Mouse (Mus musculus) forebrain, postnatal 0 days (tissue): Measurements from ENCODE around the gene Mastl. TPM values are rescaled to one million over a fixed set of nuclear protein-coding genes. Genes with fewer than 3 reads are reported as not detected.

ENCODE experiments used
- ATAC-seq: fragments of 200-750 bp; cut with Nextera tagmentation; 2 replicates; pipeline ENCODE4 v1.8.0; 2017; ENCODE audit warnings: mild to moderate bottlenecking, moderate library complexity
- DNase-seq: peaks from one replicate; pipeline ENCODE4 v3.0.0-alpha.2; 2015
- H3K27ac ChIP-seq: fragments of 300-500 bp; sonication (generic); 2 replicates; pipeline ENCODE4 v1.5.1; 2014; ENCODE audit warnings: low read depth, mild to moderate bottlenecking, antibody characterized with exemption, low read length, moderate library complexity, mixed read lengths
- H3K27me3 ChIP-seq: fragments of 300-500 bp; sonication (generic); 2 replicates; pipeline ENCODE4 v1.6.1; 2014; ENCODE audit warnings: mild to moderate bottlenecking, low read length, mixed read lengths; ENCODE audit not compliant: insufficient read depth
- H3K36me3 ChIP-seq: fragments of 300-500 bp; sonication (generic); 2 replicates; pipeline ENCODE4 v1.6.1; 2014; ENCODE audit warnings: mild to moderate bottlenecking, moderate library complexity; ENCODE audit not compliant: insufficient read depth
- H3K4me1 ChIP-seq: fragments of 300-500 bp; sonication (generic); 2 replicates; pipeline ENCODE4 v1.6.1; 2014; ENCODE audit warnings: antibody characterized with exemption; ENCODE audit not compliant: insufficient read depth
- H3K4me2 ChIP-seq: fragments of 300-500 bp; sonication (generic); 2 replicates; pipeline ENCODE4 v1.6.1; 2014; ENCODE audit warnings: low read depth, mild to moderate bottlenecking, moderate library complexity
- H3K4me3 ChIP-seq: fragments of 300-500 bp; sonication (generic); 2 replicates; pipeline ENCODE4 v1.5.1; 2014; ENCODE audit warnings: low read depth, low read length, mixed read lengths
- H3K9ac ChIP-seq: fragments of 300-500 bp; sonication (generic); 2 replicates; pipeline ENCODE4 v1.6.1; 2014; ENCODE audit warnings: mild to moderate bottlenecking
- H3K9me3 ChIP-seq: fragments of 300-500 bp; sonication (generic); 2 replicates; pipeline ENCODE4 v1.6.1; 2016; ENCODE audit warnings: low read length
- CTCF ChIP-seq: sonication (generic); IDR thresholded peaks from 2 replicates; pipeline ENCODE4 v1.5.1; 2016; ENCODE audit warnings: antibody characterized with exemption, control low read depth, low read depth
- WGBS: fragments of 180-500 bp; shearing (Covaris S2); extraction: QIAGEN DNeasy Blood & Tissue Kit; methylation state at CpG from one replicate; pipeline ENCODE4 v1.1.7; 2014; 5-methylcytosine and 5-hydroxymethylcytosine counted together
- polyA plus RNA-seq: library from polyadenylated mRNA; unstranded; fragments of >200 nt; fragmentation: Nextera tagmentation; extraction: Ambion mirVana; gene quantifications from 2 replicates; pipeline ENCODE4 v1.2.1, GENCODE M21; 2015
- total RNA-seq: library from RNA; depleted of rRNA; stranded (reverse); fragments of >200 nt; gene quantifications from 2 replicates; pipeline ENCODE4 v1.2.3, GENCODE M21; 2014

The Mastl gene
- total and polyA plus RNA-seq, 2 experiments from 2014 or later, result 1.8 to 4.6 TPM

GRCm38 (mm10) chr2:23155199-23155621 is 614 bp downstream of the Mastl start:
- peaks cover 4% of the 10 kb centered on the region; the same call in 1 of the 2 replicates for H3K36me3 ChIP-seq
- H3K9ac ChIP-seq, result peak overlapping the region; percentile 35; the same call in 1 of the 2 replicates
- peaks cover 25% of the 10 kb centered on the region for H3K4me1 ChIP-seq
- H3K9me3 ChIP-seq, result no peaks in the 10 kb centered on the region
- TF ChIP-seq CTCF, result no peak
- DNase-seq (no peak), ATAC-seq (no peak)
- H3K4me3 ChIP-seq, result peak overlapping the region; percentile 96
- H3K4me2 ChIP-seq, result peak overlapping the region; percentile 80
- no peaks in the 10 kb centered on the region for H3K27me3 ChIP-seq
- WGBS, result 7% methylated on average over 5 of the region's 5 CpGs
- H3K27ac ChIP-seq, result no peak overlapping the region

- TF ChIP-seq CTCF, result no peak
- DNase-seq, result no peak
- no peak overlapping the region for H3K4me2 ChIP-seq
- ATAC-seq, result no peak
- H3K4me3 ChIP-seq, result no peak overlapping the region
- no peaks in the 10 kb centered on the region for H3K9me3 ChIP-seq
- H3K4me1 ChIP-seq, result no peaks in the 10 kb centered on the region
- H3K27me3 ChIP-seq, result no peaks in the 10 kb centered on the region
- no peak overlapping the region for H3K9ac ChIP-seq
- no peak overlapping the region for H3K27ac ChIP-seq
- peaks cover 5% of the 10 kb centered on the region; the same call in 1 of the 2 replicates for H3K36me3 ChIP-seq
These were observed 36.3 kb downstream of the Mastl start for GRCm38 (mm10) chr2:23119573-23119972.

GRCm38 (mm10) chr2:23102266-23102665 is 53.6 kb downstream of the Mastl start:
- no peak overlapping the region for H3K27ac ChIP-seq
- H3K36me3 ChIP-seq, result peaks cover 10% of the 10 kb centered on the region; the same call in 1 of the 2 replicates
- ATAC-seq (no peak), DNase-seq (no peak)
- no peaks in the 10 kb centered on the region for H3K4me1 ChIP-seq
- H3K9me3 ChIP-seq, result no peaks in the 10 kb centered on the region
- no peak for TF ChIP-seq CTCF
- H3K4me2 ChIP-seq, result no peak overlapping the region
- H3K9ac ChIP-seq, result no peak overlapping the region
- no peak overlapping the region for H3K4me3 ChIP-seq
- H3K27me3 ChIP-seq, result no peaks in the 10 kb centered on the region

- H3K4me3 ChIP-seq, result no peak overlapping the region
- H3K27me3 ChIP-seq, result no peaks in the 10 kb centered on the region
- no peak overlapping the region for H3K9ac ChIP-seq
- no peak for TF ChIP-seq CTCF
- no peaks in the 10 kb centered on the region for H3K9me3 ChIP-seq
- H3K27ac ChIP-seq, result no peak overlapping the region
- peaks cover 43% of the 10 kb centered on the region for H3K36me3 ChIP-seq
- no peak overlapping the region for H3K4me2 ChIP-seq
- no peaks in the 10 kb centered on the region for H3K4me1 ChIP-seq
- DNase-seq, result no peak
- no peak for ATAC-seq
These were observed 58.8 kb downstream of the Mastl start for GRCm38 (mm10) chr2:23097028-23097427.

- no peak overlapping the region for H3K4me3 ChIP-seq
- H3K9ac ChIP-seq, result no peak overlapping the region
- no peaks in the 10 kb centered on the region for H3K27me3 ChIP-seq
- DNase-seq (peak; percentile 27), ATAC-seq (no peak)
- H3K4me1 ChIP-seq, result no peaks in the 10 kb centered on the region
- no peak overlapping the region for H3K4me2 ChIP-seq
- no peak overlapping the region for H3K27ac ChIP-seq
- WGBS, result 50% methylated on average over 5 of the region's 5 CpGs
- H3K9me3 ChIP-seq, result no peaks in the 10 kb centered on the region
- peak; percentile 64 for TF ChIP-seq CTCF
- peaks cover 68% of the 10 kb centered on the region for H3K36me3 ChIP-seq
These were observed 63.6 kb downstream of the Mastl start for GRCm38 (mm10) chr2:23092216-23092615.

GRCm38 (mm10) chr2:23084540-23084939 is 71.3 kb downstream of the Mastl start:
- ATAC-seq, result no peak
- WGBS, result 96% methylated on average over 8 of the region's 8 CpGs
- no peaks in the 10 kb centered on the region for H3K27me3 ChIP-seq
- DNase-seq, result no peak
- no peak overlapping the region for H3K9ac ChIP-seq
- no peak overlapping the region for H3K4me2 ChIP-seq
- H3K4me1 ChIP-seq, result no peaks in the 10 kb centered on the region
- no peak overlapping the region for H3K4me3 ChIP-seq
- H3K36me3 ChIP-seq, result peaks cover 44% of the 10 kb centered on the region
- no peaks in the 10 kb centered on the region for H3K9me3 ChIP-seq
- H3K27ac ChIP-seq, result no peak overlapping the region
- TF ChIP-seq CTCF, result no peak

- no peak for ATAC-seq
- TF ChIP-seq CTCF, result no peak
These were observed 77.2 kb downstream of the Mastl start for GRCm38 (mm10) chr2:23078588-23078987.

GRCm38 (mm10) chr2:23077693-23078092 is 78.1 kb downstream of the Mastl start:
- Histone ChIP-seq H3K4me2 (no peak overlapping the region), H3K36me3 (peaks cover 35% of the 10 kb centered on the region), H3K4me1 (no peaks in the 10 kb centered on the region), H3K27ac (no peak overlapping the region), H3K4me3 (no peak overlapping the region), H3K9me3 (no peaks in the 10 kb centered on the region), H3K9ac (no peak overlapping the region), H3K27me3 (no peaks in the 10 kb centered on the region)
- ATAC-seq, result no peak
- no peak for TF ChIP-seq CTCF
- no peak for DNase-seq
- WGBS, result 93% methylated on average over 5 of the region's 5 CpGs

More at GRCm38 (mm10) chr2:23078588-23078987, 77.2 kb downstream of the Mastl start:
- H3K4me1 ChIP-seq, result no peaks in the 10 kb centered on the region
- no peak overlapping the region for H3K4me3 ChIP-seq
- no peak for DNase-seq
- peaks cover 33% of the 10 kb centered on the region for H3K36me3 ChIP-seq
- no peak overlapping the region for H3K9ac ChIP-seq
- no peak overlapping the region for H3K27ac ChIP-seq
- WGBS, result 94% methylated on average over 2 of the region's 2 CpGs
- H3K4me2 ChIP-seq, result no peak overlapping the region
- H3K27me3 ChIP-seq, result no peaks in the 10 kb centered on the region
- H3K9me3 ChIP-seq, result no peaks in the 10 kb centered on the region
